Mouse (Mus musculus): ENCODE results near the gene Nap1l1.

DNA sequence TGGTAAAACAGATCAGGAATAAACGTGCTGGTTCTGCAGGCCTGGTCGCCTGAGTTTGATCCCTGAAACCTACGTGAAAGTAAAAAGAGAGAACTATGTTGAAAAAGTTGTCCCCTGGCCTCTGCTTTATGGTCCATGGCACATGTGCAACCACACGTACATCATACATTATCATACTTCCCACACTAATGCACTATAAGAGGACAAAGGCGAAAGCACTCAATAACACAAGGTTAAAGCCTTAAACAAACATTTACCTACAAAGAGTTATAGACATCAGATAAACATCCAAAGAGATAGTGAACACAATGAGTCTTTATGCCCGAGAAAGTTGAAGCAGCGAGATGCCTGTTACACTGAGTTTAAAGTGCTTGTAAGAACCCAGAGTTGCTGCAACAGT, 57.4 kb downstream of the Nap1l1 start:
- TF ChIP-seq GATA1 (IDR thresholded peaks at IDR 0.05; ENCODE audit: borderline replicate concordance, low read length) = no peak
- no peak for TF ChIP-seq FLI1 (IDR thresholded peaks at IDR 0.05; ENCODE audit: low read length)
